ENCODE assay signal across 13 mouse cellular contexts in genomic region chr12:99559483-99559882, GRCm38 (mm10). TPM values are rescaled to one million over a fixed set of nuclear protein-coding genes. Genes with fewer than 3 reads are reported as not detected.
DNase-seq lines count a peak whose midpoint lies in the region; ATAC-seq and TF ChIP-seq lines count a peak whose summit lies in the region.
"Had no signal": no experiment of that assay in that cellular context is flagged by ENCODE, and none has a peak within 500 bp of the region (broad histone marks: within the 10 kb centered on the region; RNA-seq: fewer than 3 reads in every experiment).

No protein-coding gene starts in this region.

- TF ChIP-seq CTCF in gastrocnemius, adult 2 months (IDR thresholded peaks at IDR 0.05): no peak
- no peak for TF ChIP-seq CTCF in liver, embryonic 14.5 days (IDR thresholded peaks at IDR 0.05; ENCODE audit: low read depth)
- no peak for TF ChIP-seq CTCF in cerebellum, adult 2 months (IDR thresholded peaks at IDR 0.05; ENCODE audit: borderline replicate concordance, insufficient read depth, low read depth, low read length)

- no peak for ATAC-seq in megakaryocyte, adult 5-6 weeks (ENCODE audit: poor library complexity, severe bottlenecking)
- no peak for ATAC-seq in liver, embryonic 14.5 days (ENCODE audit: insufficient read depth)
- ATAC-seq in cerebellum, adult (ENCODE audit: insufficient number of reproducible peaks, low FRiP score, low TSS enrichment): no peak

- H3K4me3 ChIP-seq in gastrocnemius, adult 2 months: no peak overlapping the region
- H3K4me3 ChIP-seq in megakaryocyte, embryonic 14.5 days (replicated peaks): peak overlapping the region; percentile 80
- H3K4me3 ChIP-seq in liver, embryonic 14.5 days (ENCODE audit: insufficient read depth in 1 of 2, low read depth in 2 of 2, low read length in 2 of 2): no peak overlapping the region
- no peak overlapping the region for H3K4me3 ChIP-seq in cerebellum, adult 2 months (replicated peaks; ENCODE audit: insufficient read depth, low read depth, low read length)
- H3K4me3 ChIP-seq: limb, embryonic 12.5 days; myocyte had no signal

- no peaks in the 10 kb centered on the region for H3K9me3 ChIP-seq in megakaryocyte, embryonic 14.5 days
- no peaks in the 10 kb centered on the region for H3K9me3 ChIP-seq in liver, embryonic 14.5 days (ENCODE audit: control insufficient read depth, low read length)
- H3K9me3 ChIP-seq: limb, embryonic 12.5 days had no signal

- intact Hi-C loops in gastrocnemius, adult 2 months (cut with DNase I): no loop called here

- H3K4me1 ChIP-seq in megakaryocyte, embryonic 14.5 days: peaks cover 62% of the 10 kb centered on the region
- peaks cover 10 to 34% of the 10 kb centered on the region in 2 experiments; a peak in 3 of 4 replicates for H3K4me1 ChIP-seq in liver, embryonic 14.5 days (replicated peaks; ENCODE audit: control insufficient read depth in 2 of 2, insufficient read depth in 2 of 2, low read length in 1 of 2)
- peaks cover 14% of the 10 kb centered on the region for H3K4me1 ChIP-seq in cerebellum, adult 2 months (ENCODE audit: control insufficient read depth, insufficient read depth, low read length)

- H3K27ac ChIP-seq in gastrocnemius, adult 2 months: peak overlapping the region; percentile 97
- H3K27ac ChIP-seq in liver, embryonic 14.5 days: no peak overlapping the region
- H3K27ac ChIP-seq in cerebellum, adult 2 months (ENCODE audit: insufficient read depth, low read length): no peak overlapping the region
- H3K27ac ChIP-seq: limb, embryonic 12.5 days had no signal

- peak overlapping the region; percentile 32; the same call in 1 of the 2 replicates for H3K4me2 ChIP-seq in liver, embryonic 14.5 days (ENCODE audit: low read depth)
- H3K4me2 ChIP-seq: limb, embryonic 12.5 days had no signal

- no peak overlapping the region for H3K9ac ChIP-seq in liver, embryonic 14.5 days (replicated peaks)
- H3K9ac ChIP-seq: limb, embryonic 12.5 days had no signal

- DNase-seq in gastrocnemius, adult 2 months: no peak
- no peak for DNase-seq in gastrocnemius, adult 18-20 months (ENCODE audit: low spot score)
- DNase-seq in liver, embryonic 14.5 days (ENCODE audit: low read depth in 3 of 3, low spot score in 3 of 3): no peak
- DNase-seq in thymus, postnatal 4 days: peak; percentile 53
- no peak for DNase-seq in cerebellum, adult 2 months
- DNase-seq: cerebellum, postnatal 10 days; kidney, adult 8-10 months; layer of hippocampus, adult 9-11 months had no signal

- no peak for TF ChIP-seq POLR2A in cerebellum, adult 2 months (IDR thresholded peaks at IDR 0.05; ENCODE audit: borderline replicate concordance, insufficient read depth, low read length)

- WGBS in liver, embryonic 14.5 days (ENCODE audit: insufficient replicate concordance): 7% methylated on average over 11 of the region's 11 CpGs
- WGBS in cerebellum, adult 2 months: 83% methylated on average over 11 of the region's 11 CpGs

- H3K36me3 ChIP-seq in megakaryocyte, embryonic 14.5 days (replicated peaks; ENCODE audit: low read length): peaks cover 22% of the 10 kb centered on the region
- H3K36me3 ChIP-seq in liver, embryonic 14.5 days (replicated peaks; ENCODE audit: control insufficient read depth, insufficient read depth, low read depth): no peaks in the 10 kb centered on the region
- H3K36me3 ChIP-seq: limb, embryonic 12.5 days had no signal

- no peaks in the 10 kb centered on the region for H3K27me3 ChIP-seq in megakaryocyte, embryonic 14.5 days (replicated peaks)
- no peaks in the 10 kb centered on the region for H3K27me3 ChIP-seq in liver, embryonic 14.5 days (ENCODE audit: control insufficient read depth, insufficient read depth, low read length)
- H3K27me3 ChIP-seq in cerebellum, adult 2 months (ENCODE audit: control insufficient read depth, insufficient read depth, low read length): no peaks in the 10 kb centered on the region
- H3K27me3 ChIP-seq: limb, embryonic 12.5 days had no signal

- TF ChIP-seq EP300 in liver, embryonic 14.5 days (IDR thresholded peaks at IDR 0.05; ENCODE audit: low read depth): peak; percentile 61

RNA-seq across cellular contexts. Expression of gene Foxn3, which starts 3.9 kb away (rescaled TPM):
- total RNA-seq in gastrocnemius, adult 2 months (2021): 100 to 1,000 TPM; 190 to 201 TPM
- 100 to 1,000 TPM; 187 to 214 TPM for total RNA-seq in gastrocnemius, adult 18-20 months (2021)
- polyA plus RNA-seq in megakaryocyte, embryonic 14.5 days (2012; ENCODE audit: insufficient read depth, low replicate concordance): 7.7 and 20.5 TPM in 2 replicates
- 43.6 and 45.6 TPM in 2 replicates for total RNA-seq in megakaryocyte, adult 5-6 weeks (2015)
- total RNA-seq in megakaryocyte, adult 5-6 weeks (2017): 17.4 and 19.6 TPM in 2 replicates
- polyA plus RNA-seq in liver, embryonic 14.5 days (2012; rRNA removed): 2.2 and 2.7 TPM in 2 replicates
- polyA plus RNA-seq in liver, embryonic 14.5 days (2014; fragmentation: Nextera tagmentation; extraction: Ambion mirVana): 13.6 and 17.2 TPM in 2 replicates
- 58.2 and 61.5 TPM in 2 replicates for polyA plus RNA-seq in cerebellum, adult 2 months (2012; rRNA removed)

Comparison
In these comparisons a context has a peak if more than half of its experiments do, and no peak if none do; other contexts are left out.
1. RNA of gene Foxn3, which starts 3.9 kb away (total RNA-seq): 187 to 214 TPM in gastrocnemius, adult 18-20 months and 190 to 201 TPM in gastrocnemius, adult 2 months; 17.4 to 45.6 TPM in megakaryocyte, adult 5-6 weeks; every median in the first group is over 4 times any median in the second.